11 mouse cellular contexts compared by ENCODE assay signal in genomic region chr16:91538513-91538912, GRCm38 (mm10). TPM values are rescaled to one million over a fixed set of nuclear protein-coding genes. Genes with fewer than 3 reads are reported as not detected.
DNase-seq lines count a peak whose midpoint lies in the region; ATAC-seq and TF ChIP-seq lines count a peak whose summit lies in the region.
"Had no signal": no experiment of that assay in that cellular context is flagged by ENCODE, and none has a peak within 500 bp of the region (broad histone marks: within the 10 kb centered on the region; RNA-seq: fewer than 3 reads in every experiment).

No protein-coding gene starts in this region.

- H3K4me1 ChIP-seq in heart, embryonic 15.5 days (replicated peaks), result peaks cover 44% of the 10 kb centered on the region
- H3K4me1 ChIP-seq in spleen, adult 2 months (ENCODE audit: control insufficient read depth, insufficient read depth, insufficient read length), result peaks cover 15% of the 10 kb centered on the region; the same call in 1 of the 2 replicates
- peaks cover 19% of the 10 kb centered on the region for H3K4me1 ChIP-seq in limb, embryonic 13.5 days

- ATAC-seq in heart, embryonic 15.5 days (replicated peaks; ENCODE audit: insufficient number of reproducible peaks, insufficient read depth, low FRiP score, low read depth), result no peak
- no peak for ATAC-seq in limb, embryonic 13.5 days (ENCODE audit: low FRiP score, low read depth)

- no peak overlapping the region for H3K9ac ChIP-seq in heart, embryonic 15.5 days
- no peak overlapping the region for H3K9ac ChIP-seq in limb, embryonic 13.5 days

- no peak overlapping the region for H3K4me2 ChIP-seq in heart, embryonic 15.5 days
- no peak overlapping the region for H3K4me2 ChIP-seq in limb, embryonic 13.5 days (replicated peaks)

- H3K27me3 ChIP-seq in heart, embryonic 15.5 days, result no peaks in the 10 kb centered on the region
- H3K27me3 ChIP-seq in spleen, adult 2 months (ENCODE audit: control insufficient read depth, insufficient read depth, low read length), result no peaks in the 10 kb centered on the region
- H3K27me3 ChIP-seq in limb, embryonic 13.5 days, result peaks cover 4% of the 10 kb centered on the region; the same call in 1 of the 2 replicates

- 50% methylated on average over 9 of the region's 9 CpGs for WGBS in heart, embryonic 15.5 days
- 13% methylated on average over 9 of the region's 9 CpGs for WGBS in spleen, adult 2 months
- 49% methylated on average over 9 of the region's 9 CpGs for WGBS in limb, embryonic 13.5 days

- H3K27ac ChIP-seq in heart, embryonic 15.5 days, result peak overlapping the region; percentile 77
- H3K27ac ChIP-seq in spleen, adult 2 months (ENCODE audit: insufficient read depth, low read length), result peak overlapping the region; percentile 78
- peak overlapping the region; percentile 48; the same call in 1 of the 2 replicates for H3K27ac ChIP-seq in limb, embryonic 13.5 days

- no peak for TF ChIP-seq POLR2A in spleen, adult 2 months (IDR thresholded peaks at IDR 0.05; ENCODE audit: low read depth, low read length)

- no peaks in the 10 kb centered on the region for H3K36me3 ChIP-seq in heart, embryonic 15.5 days
- H3K36me3 ChIP-seq in spleen, adult 2 months (ENCODE audit: control insufficient read depth, insufficient read depth, low read length), result no peaks in the 10 kb centered on the region
- H3K36me3 ChIP-seq in limb, embryonic 13.5 days, result no peaks in the 10 kb centered on the region

- no peaks in the 10 kb centered on the region for H3K9me3 ChIP-seq in heart, embryonic 15.5 days (replicated peaks)
- no peaks in the 10 kb centered on the region for H3K9me3 ChIP-seq in limb, embryonic 13.5 days

- TF ChIP-seq CTCF in spleen, adult 2 months (IDR thresholded peaks at IDR 0.05; ENCODE audit: extremely low read depth, insufficient read depth, insufficient read length, insufficient replicate concordance), result no peak

- DNase-seq in heart, adult 8-10 months (ENCODE audit: low spot score), result no peak
- DNase-seq in spleen, adult 2 months (ENCODE audit: low read depth in 1 of 2, low spot score in 2 of 2), result peak in 1 of 2 experiments; percentile 41
- DNase-seq in spleen, postnatal 4 days (ENCODE audit: low spot score in 2 of 2), result no peak
- DNase-seq in thymus, postnatal 25 days, result peak; percentile 45
- DNase-seq in cerebellum, postnatal 14 days, result no peak
- no peak for DNase-seq in right cerebral cortex, adult 2 months (ENCODE audit: low spot score in 2 of 2)
- DNase-seq: adrenal gland, postnatal 25 days; gastrocnemius, postnatal 25 days; lung, postnatal 14 days had no signal

- no peak overlapping the region for H3K4me3 ChIP-seq in heart, embryonic 15.5 days
- H3K4me3 ChIP-seq in spleen, adult 2 months (ENCODE audit: extremely low read depth, insufficient read depth, insufficient read length), result no peak overlapping the region
- H3K4me3 ChIP-seq in limb, embryonic 13.5 days, result no peak overlapping the region

RNA-seq across cellular contexts. Expression of gene Ifngr2, which starts 8.4 kb away (rescaled TPM):
- 114 and 129 TPM in 2 replicates for polyA plus RNA-seq in heart, embryonic 15.5 days (2015; fragmentation: Nextera tagmentation; extraction: Ambion mirVana)
- total RNA-seq in heart, adult 8-10 months (2022), result 100 to 1,000 TPM; 122 to 145 (median 132) TPM
- polyA plus RNA-seq in spleen, adult 2 months (2012; rRNA removed), result 18.7 and 36.7 TPM in 2 replicates
- polyA plus RNA-seq in limb, embryonic 13.5 days (2015; fragmentation: Nextera tagmentation; extraction: Ambion mirVana), result 48.1 and 49.6 TPM in 2 replicates

RNA-seq across cellular contexts. Expression of gene Ifnar1, which starts 53.5 kb away (rescaled TPM):
- polyA plus RNA-seq in heart, embryonic 15.5 days (2015; fragmentation: Nextera tagmentation; extraction: Ambion mirVana), result 32.7 and 43.0 TPM in 2 replicates
- total RNA-seq in heart, adult 8-10 months (2022), result 10 to 100 TPM; 18.7 to 28.6 (median 22.0) TPM
- 22.3 and 25.4 TPM in 2 replicates for polyA plus RNA-seq in spleen, adult 2 months (2012; rRNA removed)
- 63.5 and 67.1 TPM in 2 replicates for polyA plus RNA-seq in limb, embryonic 13.5 days (2015; fragmentation: Nextera tagmentation; extraction: Ambion mirVana)

RNA-seq across cellular contexts. Expression of gene Tmem50b, which starts 59.1 kb away (rescaled TPM):
- 55.7 and 59.1 TPM in 2 replicates for polyA plus RNA-seq in heart, embryonic 15.5 days (2015; fragmentation: Nextera tagmentation; extraction: Ambion mirVana)
- 10 to 100 TPM; 49.1 to 56.7 (median 50.9) TPM for total RNA-seq in heart, adult 8-10 months (2022)
- 19.6 and 21.2 TPM in 2 replicates for polyA plus RNA-seq in spleen, adult 2 months (2012; rRNA removed)
- polyA plus RNA-seq in limb, embryonic 13.5 days (2015; fragmentation: Nextera tagmentation; extraction: Ambion mirVana), result 29.9 and 31.5 TPM in 2 replicates
